Mouse (Mus musculus): Measurements from ENCODE around the gene Anxa9. TPM values are rescaled to one million over a fixed set of nuclear protein-coding genes. Genes with fewer than 3 reads are reported as not detected.
A peak's percentile ranks its signal among the peaks of the same experiment; 100 is the strongest.

Anxa9 gene
- polyA plus RNA-seq, 1 experiment = 0.66 TPM

- Histone ChIP-seq H3K27me3 (replicated peaks) (no peaks in the 10 kb centered on the region), H3K9me3 (no peaks in the 10 kb centered on the region), H3K4me1 (peaks cover 73% of the 10 kb centered on the region), H3K36me3 (replicated peaks; ENCODE audit: low read length) (peaks cover 58% of the 10 kb centered on the region), H3K4me3 (replicated peaks) (peak overlapping the region; percentile 48)
- TF ChIP-seq GATA1 (IDR thresholded peaks at IDR 0.05; ENCODE audit: borderline replicate concordance, low read length) = no peak
These were observed 29.8 kb downstream of the Anxa9 start for GRCm38 (mm10) chr3:95277149-95277551.

DNA sequence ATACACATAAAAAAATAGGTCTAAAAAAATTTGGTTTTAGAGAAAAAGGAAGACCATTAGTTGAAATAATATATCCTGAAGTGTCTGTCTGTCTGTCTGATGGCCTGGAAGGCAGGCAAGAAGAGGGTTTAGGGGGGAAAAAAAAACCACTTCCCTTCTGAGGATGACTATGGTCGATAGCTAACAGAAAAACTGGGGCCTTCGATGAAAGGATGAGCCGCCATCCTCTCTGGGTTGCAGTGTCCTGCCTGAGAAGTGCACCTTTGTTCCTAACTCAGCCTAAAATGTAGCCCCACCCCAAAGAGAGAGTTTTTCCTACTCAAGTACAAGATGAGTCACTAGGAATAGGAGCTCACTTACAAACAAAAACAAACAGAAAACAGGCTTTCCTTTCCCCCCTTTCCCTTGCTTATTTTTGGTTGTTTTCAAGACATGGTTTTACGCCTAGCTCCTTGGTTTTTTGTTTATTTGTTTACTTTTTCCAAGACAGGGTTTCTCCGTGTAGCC, 30.5 kb downstream of the Anxa9 start:
- Histone ChIP-seq H3K4me1 (peaks cover 80% of the 10 kb centered on the region), H3K36me3 (replicated peaks; ENCODE audit: low read length) (peaks cover 65% of the 10 kb centered on the region), H3K9me3 (no peaks in the 10 kb centered on the region), H3K4me3 (replicated peaks) (peak overlapping the region; percentile 67), H3K27me3 (replicated peaks) (no peaks in the 10 kb centered on the region)
- TF ChIP-seq FLI1 (IDR thresholded peaks at IDR 0.05; ENCODE audit: low read length) = no peak
- TF ChIP-seq GATA1 (IDR thresholded peaks at IDR 0.05; ENCODE audit: borderline replicate concordance, low read length) = no peak

DNA sequence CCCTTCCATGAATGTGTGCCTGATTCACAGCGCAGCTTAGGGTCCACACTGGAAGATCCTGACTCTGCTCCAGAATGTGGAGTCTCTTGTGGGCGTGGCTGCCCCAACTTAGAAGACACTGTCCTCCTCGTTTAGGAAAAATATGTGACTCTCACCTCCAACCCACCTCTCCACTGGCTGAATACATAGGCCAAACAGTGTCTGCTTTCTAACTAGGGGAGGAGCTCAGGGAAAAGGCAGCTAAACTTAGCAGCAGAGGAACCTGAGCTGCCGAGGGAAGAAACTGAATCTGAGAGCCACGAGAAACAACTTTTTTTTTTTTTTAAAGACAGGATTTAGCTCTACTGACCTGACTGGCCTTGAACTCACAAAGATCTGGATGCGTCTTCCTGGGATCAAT, 31.8 kb downstream of the Anxa9 start:
- TF ChIP-seq FLI1 (IDR thresholded peaks at IDR 0.05; ENCODE audit: low read length) (no peak), GATA1 (IDR thresholded peaks at IDR 0.05; ENCODE audit: borderline replicate concordance, low read length) (no peak)
- Histone ChIP-seq H3K9me3 (no peaks in the 10 kb centered on the region), H3K36me3 (replicated peaks; ENCODE audit: low read length) (peaks cover 76% of the 10 kb centered on the region), H3K4me3 (replicated peaks) (peak overlapping the region; percentile 78), H3K27me3 (replicated peaks) (no peaks in the 10 kb centered on the region), H3K4me1 (peaks cover 89% of the 10 kb centered on the region)

GRCm38 (mm10) chr3:95274453-95274852, 32.5 kb downstream of the Anxa9 start:
- Histone ChIP-seq H3K4me1 (peaks cover 90% of the 10 kb centered on the region), H3K9me3 (no peaks in the 10 kb centered on the region), H3K4me3 (replicated peaks) (no peak overlapping the region), H3K36me3 (replicated peaks; ENCODE audit: low read length) (peaks cover 79% of the 10 kb centered on the region), H3K27me3 (replicated peaks) (no peaks in the 10 kb centered on the region)
- TF ChIP-seq FLI1 (IDR thresholded peaks at IDR 0.05; ENCODE audit: low read length) (no peak), GATA1 (IDR thresholded peaks at IDR 0.05; ENCODE audit: borderline replicate concordance, low read length) (no peak)

DNA sequence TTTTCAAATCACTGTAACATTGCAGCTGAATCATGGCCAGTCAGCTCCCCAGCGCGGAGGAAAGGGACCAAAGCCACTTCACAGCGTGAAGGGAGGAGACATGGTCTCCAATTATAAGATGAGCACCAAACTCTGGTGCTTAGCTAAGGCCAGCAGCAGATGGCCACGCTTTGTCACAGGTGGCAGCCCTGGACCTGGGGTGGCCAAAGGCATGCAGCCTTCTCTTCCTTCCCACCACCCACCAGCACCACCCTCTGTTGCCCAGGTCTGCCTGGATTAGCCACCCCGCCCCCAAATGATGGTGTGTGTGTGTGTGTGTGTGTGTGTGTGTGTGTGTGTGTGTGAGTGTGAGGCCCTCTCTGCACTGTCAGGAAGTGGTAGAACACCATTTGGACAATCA, 33.5 kb downstream of the Anxa9 start:
- TF ChIP-seq FLI1 (IDR thresholded peaks at IDR 0.05; ENCODE audit: low read length) (no peak), GATA1 (IDR thresholded peaks at IDR 0.05; ENCODE audit: borderline replicate concordance, low read length) (no peak)
- peaks cover 81% of the 10 kb centered on the region for H3K36me3 ChIP-seq (replicated peaks; ENCODE audit: low read length)
- H3K9me3 ChIP-seq = no peaks in the 10 kb centered on the region
- H3K4me3 ChIP-seq (replicated peaks) = peak overlapping the region; percentile 69
- no peaks in the 10 kb centered on the region for H3K27me3 ChIP-seq (replicated peaks)
- peaks cover 90% of the 10 kb centered on the region for H3K4me1 ChIP-seq

- peaks cover 95% of the 10 kb centered on the region for H3K36me3 ChIP-seq (replicated peaks; ENCODE audit: low read length)
- no peak for TF ChIP-seq GATA1 (IDR thresholded peaks at IDR 0.05; ENCODE audit: borderline replicate concordance, low read length)
- TF ChIP-seq FLI1 (IDR thresholded peaks at IDR 0.05; ENCODE audit: low read length) = no peak
These were observed 36.1 kb downstream of the Anxa9 start for GRCm38 (mm10) chr3:95270766-95271364.

DNA sequence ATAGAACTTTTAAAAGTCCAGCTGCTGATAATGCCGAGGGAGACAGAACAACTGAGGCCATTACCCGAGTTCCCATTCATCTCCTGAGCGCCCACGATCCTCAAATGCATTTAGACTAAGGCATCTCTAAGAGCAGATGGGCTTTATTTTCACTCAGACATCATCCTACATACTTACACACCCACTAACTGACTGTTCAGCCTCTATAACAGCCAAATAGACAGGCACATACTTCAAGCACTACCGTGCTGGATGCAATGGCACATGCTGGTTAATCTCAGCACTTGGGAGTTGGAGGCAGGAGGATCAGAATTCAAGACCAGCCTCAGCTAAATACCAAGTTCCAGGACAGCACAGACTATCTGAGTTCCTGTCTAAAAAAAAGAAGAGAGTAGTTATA, 37.2 kb downstream of the Anxa9 start:
- Histone ChIP-seq H3K4me3 (replicated peaks) (no peak overlapping the region), H3K27me3 (replicated peaks) (no peaks in the 10 kb centered on the region), H3K9me3 (no peaks in the 10 kb centered on the region), H3K36me3 (replicated peaks; ENCODE audit: low read length) (peaks cover 94% of the 10 kb centered on the region), H3K4me1 (peaks cover 70% of the 10 kb centered on the region)
- TF ChIP-seq FLI1 (IDR thresholded peaks at IDR 0.05; ENCODE audit: low read length) (no peak), GATA1 (IDR thresholded peaks at IDR 0.05; ENCODE audit: borderline replicate concordance, low read length) (no peak)

More at GRCm38 (mm10) chr3:95270766-95271364, 36.1 kb downstream of the Anxa9 start:
- Histone ChIP-seq H3K9me3 (no peaks in the 10 kb centered on the region), H3K4me1 (peaks cover 78% of the 10 kb centered on the region), H3K27me3 (replicated peaks) (no peaks in the 10 kb centered on the region), H3K4me3 (replicated peaks) (no peak overlapping the region)

DNA sequence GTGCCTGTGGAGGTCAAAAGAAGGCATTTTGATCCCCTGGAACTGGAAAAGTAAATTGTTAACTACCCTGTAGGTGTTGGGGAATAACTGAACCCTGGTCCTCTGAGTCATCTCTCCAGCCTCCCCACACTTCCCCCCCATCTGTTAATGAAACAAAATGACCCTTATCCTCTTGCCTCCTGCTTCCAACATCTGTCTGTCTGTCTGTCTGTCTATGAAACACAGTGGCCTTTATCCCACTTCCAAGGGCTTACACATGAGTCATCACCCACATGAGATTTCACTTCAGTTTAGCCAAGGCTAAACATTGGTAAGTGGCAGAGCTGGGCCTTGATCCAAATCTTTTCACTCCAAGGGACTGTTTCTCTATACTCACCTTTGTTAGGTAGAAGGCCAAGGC, 39.1 kb downstream of the Anxa9 start:
- peaks cover 69% of the 10 kb centered on the region for H3K4me1 ChIP-seq
- H3K36me3 ChIP-seq (replicated peaks; ENCODE audit: low read length) = peaks cover 95% of the 10 kb centered on the region

DNA sequence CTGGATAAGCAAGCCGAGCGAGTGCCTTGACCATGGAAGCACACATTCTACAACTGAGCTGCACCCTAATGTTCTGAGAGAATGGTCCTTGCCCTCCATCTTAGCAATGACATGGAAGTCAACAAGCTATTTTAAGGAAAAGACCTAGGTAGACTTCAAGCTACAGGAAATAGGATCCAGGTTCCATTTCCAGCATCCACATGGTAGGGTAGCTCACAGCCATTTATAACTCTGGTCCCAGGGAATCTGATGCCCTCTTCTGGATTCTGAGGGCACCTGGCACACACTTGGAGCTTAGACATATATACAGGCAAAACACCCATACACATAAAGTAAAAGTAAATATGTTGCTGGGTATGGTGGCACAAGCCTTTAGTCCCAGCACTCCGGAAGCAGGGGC, 40.9 kb downstream of the Anxa9 start:
- H3K4me1 ChIP-seq = peaks cover 58% of the 10 kb centered on the region
- H3K36me3 ChIP-seq (replicated peaks; ENCODE audit: low read length) = peaks cover 95% of the 10 kb centered on the region
- no peaks in the 10 kb centered on the region for H3K9me3 ChIP-seq
- H3K27me3 ChIP-seq (replicated peaks) = no peaks in the 10 kb centered on the region
- TF ChIP-seq GATA1 (IDR thresholded peaks at IDR 0.05; ENCODE audit: borderline replicate concordance, low read length) (no peak), FLI1 (IDR thresholded peaks at IDR 0.05; ENCODE audit: low read length) (no peak)
- no peak overlapping the region for H3K4me3 ChIP-seq (replicated peaks)

More for the DNA sequence above, 39.1 kb downstream of the Anxa9 start:
- no peak overlapping the region for H3K4me3 ChIP-seq (replicated peaks)
- no peak for TF ChIP-seq GATA1 (IDR thresholded peaks at IDR 0.05; ENCODE audit: borderline replicate concordance, low read length)
- TF ChIP-seq FLI1 (IDR thresholded peaks at IDR 0.05; ENCODE audit: low read length) = no peak
- no peaks in the 10 kb centered on the region for H3K27me3 ChIP-seq (replicated peaks)
- H3K9me3 ChIP-seq = no peaks in the 10 kb centered on the region

GRCm38 (mm10) chr3:95264724-95265123, 42.3 kb downstream of the Anxa9 start:
- Histone ChIP-seq H3K4me3 (replicated peaks) (no peak overlapping the region), H3K4me1 (peaks cover 48% of the 10 kb centered on the region), H3K9me3 (no peaks in the 10 kb centered on the region), H3K27me3 (replicated peaks) (no peaks in the 10 kb centered on the region), H3K36me3 (replicated peaks; ENCODE audit: low read length) (peaks cover 96% of the 10 kb centered on the region)
- no peak for TF ChIP-seq GATA1 (IDR thresholded peaks at IDR 0.05; ENCODE audit: borderline replicate concordance, low read length)
- no peak for TF ChIP-seq FLI1 (IDR thresholded peaks at IDR 0.05; ENCODE audit: low read length)
